Mouse (Mus musculus) G1E (cell line): ENCODE results near the gene Rgs10.

ENCODE experiments used
- CTCF ChIP-seq: IDR thresholded peaks from 2 replicates; pipeline ENCODE4 v1.5.1; 2012; ENCODE audit warnings: low read depth, low read length, inconsistent platforms, mixed read lengths
- GATA1 ChIP-seq: IDR thresholded peaks from 2 replicates; pipeline ENCODE4 v1.6.1; 2012; ENCODE audit warnings: borderline replicate concordance, low read length, inconsistent platforms, mixed read lengths
- POLR2AphosphoS5 ChIP-seq: IDR thresholded peaks from 2 replicates; pipeline ENCODE4 v1.6.1; 2012; ENCODE audit warnings: low read depth, low read length, inconsistent platforms; ENCODE audit not compliant: insufficient replicate concordance
- TAL1 ChIP-seq: conservative IDR thresholded peaks from 2 replicates; pipeline ENCODE4 v1.6.1; 2012; ENCODE audit warnings: low read depth, low read length, inconsistent platforms, mixed read lengths

DNA sequence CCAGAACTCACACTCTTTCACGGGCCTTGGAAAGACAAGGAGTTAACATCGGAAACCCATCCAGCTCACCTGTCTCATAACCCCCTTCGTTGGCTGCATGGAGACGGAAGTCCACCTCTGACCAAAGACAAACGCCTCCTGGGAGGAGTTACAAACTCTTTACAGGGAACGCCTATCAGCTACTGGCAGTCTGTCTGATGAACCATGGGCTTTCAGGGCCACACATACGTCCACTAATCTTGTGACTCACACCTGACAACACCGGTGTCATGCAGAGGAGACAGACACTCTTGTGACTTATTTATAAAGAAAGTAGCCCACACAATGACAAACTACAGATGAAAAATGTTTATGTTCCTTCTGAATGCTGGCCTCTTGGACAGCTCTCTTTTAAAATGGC, 16.0 kb downstream of the Rgs10 start:
- TF ChIP-seq CTCF (no peak), GATA1 (no peak), POLR2AphosphoS5 (no peak), TAL1 (no peak)
